Mouse (Mus musculus) liver, postnatal 0 days (tissue): ENCODE results near the gene Nab2.

Experiments
- CTCF ChIP-seq: sonication (generic); IDR thresholded peaks from 2 replicates; pipeline ENCODE4 v1.5.1; 2016; ENCODE audit warnings: antibody characterized with exemption, low read depth
- EP300 ChIP-seq: IDR thresholded peaks from 2 replicates; pipeline ENCODE4 v1.6.1; 2016; ENCODE audit warnings: antibody characterized with exemption, low read depth, mild to moderate bottlenecking

DNA sequence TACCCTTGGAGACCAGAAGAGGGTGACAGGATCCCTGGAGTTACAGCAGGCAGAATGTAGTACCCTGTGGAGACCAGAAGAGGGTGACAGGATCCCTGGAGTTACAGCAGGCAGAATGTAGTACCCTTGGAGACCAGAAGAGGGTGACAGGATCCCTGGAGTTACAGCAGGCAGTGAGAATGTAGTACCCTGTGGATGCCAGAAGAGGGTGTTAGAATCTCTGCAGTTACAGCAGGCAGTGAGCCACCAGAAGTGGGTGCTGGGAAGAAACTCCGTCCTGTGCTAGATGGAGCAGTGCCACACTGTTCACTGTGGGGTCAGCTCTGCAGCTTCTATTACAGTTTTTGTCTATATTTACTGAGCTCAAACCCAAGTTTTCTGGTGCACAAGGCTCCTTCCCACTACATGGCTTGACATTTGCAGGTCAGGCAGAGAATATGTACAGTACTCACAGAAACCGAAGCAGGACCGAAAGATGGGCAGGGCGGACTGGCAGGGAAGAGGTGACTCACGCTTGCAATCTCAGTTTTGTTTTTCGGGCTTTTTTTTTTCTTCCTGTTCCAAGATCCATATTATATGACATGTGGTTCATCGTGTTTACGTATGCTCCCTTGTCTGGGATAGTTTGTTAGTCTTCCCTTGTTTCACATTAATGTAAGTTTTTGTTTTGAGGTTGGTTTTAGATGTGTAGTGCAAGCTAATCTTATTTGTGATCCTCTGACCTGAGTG lies 6.6 kb upstream of the Nab2 start:
- TF ChIP-seq CTCF (peak; percentile 100), EP300 (peak; percentile 44)
